Mouse (Mus musculus): ENCODE data around the gene Rps2.

GRCm38 (mm10) chr17:24695326-24696010, 22.4 kb upstream of the Rps2 start:
- TF ChIP-seq UBTF (IDR thresholded peaks at IDR 0.05; ENCODE audit: borderline replicate concordance, insufficient read depth, low read depth, low read length), result no peak
- no peak; a peak in 1 of 4 replicates for TF ChIP-seq POLR2A (IDR thresholded peaks at IDR 0.05; ENCODE audit: control insufficient read depth in 1 of 2, insufficient read depth in 1 of 2, low read depth in 1 of 2, low read length in 2 of 2, poor library complexity in 1 of 2)
- TF ChIP-seq RAD21 (IDR thresholded peaks at IDR 0.05; ENCODE audit: low read depth, low read length), result no peak
- TF ChIP-seq KAT2A (conservative IDR thresholded peaks at IDR 0.05; ENCODE audit: low read depth, low read length), result no peak
- TF ChIP-seq CTCF (IDR thresholded peaks at IDR 0.05 in 2 of 3, conservative IDR thresholded peaks at IDR 0.05 in 1 of 3; ENCODE audit: control insufficient read depth in 1 of 3, insufficient read depth in 1 of 3, low read depth in 2 of 3, low read length in 3 of 3, poor library complexity in 1 of 3, severe bottlenecking in 1 of 3), result no peak
- TF ChIP-seq USF1 (IDR thresholded peaks at IDR 0.05; ENCODE audit: low read depth, low read length), result no peak
- TF ChIP-seq GATA1 (IDR thresholded peaks at IDR 0.05; ENCODE audit: low read depth, low read length), result no peak
- no peak for TF ChIP-seq MAZ (IDR thresholded peaks at IDR 0.05; ENCODE audit: low read depth, low read length)
- TF ChIP-seq GABPA (IDR thresholded peaks at IDR 0.05; ENCODE audit: low read depth, low read length), result no peak
- no peak for TF ChIP-seq ELF1 (IDR thresholded peaks at IDR 0.05; ENCODE audit: low read depth, low read length)
- TF ChIP-seq EP300 (IDR thresholded peaks at IDR 0.05; ENCODE audit: low read depth in 1 of 2, low read length in 2 of 2), result no peak
- 0 out of 2 replicates have a peak, but pooled peaks have one; percentile 58 for TF ChIP-seq SIN3A (IDR thresholded peaks at IDR 0.05; ENCODE audit: low read length)
- 0 out of 2 replicates have a peak, but pooled peaks have one; percentile 4 for TF ChIP-seq MAX (IDR thresholded peaks at IDR 0.05; ENCODE audit: low read length)
- no peak for TF ChIP-seq CHD2 (IDR thresholded peaks at IDR 0.05; ENCODE audit: low read length)
